12 mouse cellular contexts compared by ENCODE assay signal in genomic region chr2:73270071-73270592, GRCm38 (mm10). TPM values are rescaled to one million over a fixed set of nuclear protein-coding genes. Genes with fewer than 3 reads are reported as not detected.
DNase-seq lines count a peak whose midpoint lies in the region; ATAC-seq and TF ChIP-seq lines count a peak whose summit lies in the region.
"Had no signal": no experiment of that assay in that cellular context is flagged by ENCODE, and none has a peak within 500 bp of the region (broad histone marks: within the 10 kb centered on the region; RNA-seq: fewer than 3 reads in every experiment).

No protein-coding gene starts in this region.

- no peak overlapping the region for H3K27ac ChIP-seq in lung, embryonic 14.5 days (ENCODE audit: low read depth)
- no peak overlapping the region for H3K27ac ChIP-seq in embryonic facial prominence, embryonic 10.5 days (replicated peaks)
- peak overlapping the region; percentile 85 for H3K27ac ChIP-seq in forebrain, embryonic 15.5 days (replicated peaks)
- no peak overlapping the region for H3K27ac ChIP-seq in midbrain, embryonic 15.5 days

- no peaks in the 10 kb centered on the region for H3K36me3 ChIP-seq in lung, embryonic 14.5 days (ENCODE audit: insufficient read depth)
- no peaks in the 10 kb centered on the region for H3K36me3 ChIP-seq in embryonic facial prominence, embryonic 10.5 days (replicated peaks)
- no peaks in the 10 kb centered on the region for H3K36me3 ChIP-seq in forebrain, embryonic 15.5 days
- no peaks in the 10 kb centered on the region for H3K36me3 ChIP-seq in midbrain, embryonic 15.5 days (replicated peaks)

- peak; percentile 17 for DNase-seq in lung, embryonic 14.5 days
- DNase-seq in lung, postnatal 4 days = no peak
- no peak for DNase-seq in embryonic facial prominence, embryonic 10.5 days (ENCODE audit: low spot score)
- no peak for DNase-seq in thymus, postnatal 25 days
- no peak for DNase-seq in gastrocnemius, postnatal 25 days
- no peak for DNase-seq in left cerebral cortex, postnatal 14 days (ENCODE audit: low spot score in 2 of 2)

- no peaks in the 10 kb centered on the region for H3K9me3 ChIP-seq in lung, embryonic 14.5 days (ENCODE audit: low read depth, low read length)
- no peaks in the 10 kb centered on the region for H3K9me3 ChIP-seq in embryonic facial prominence, embryonic 10.5 days
- no peaks in the 10 kb centered on the region for H3K9me3 ChIP-seq in forebrain, embryonic 15.5 days
- no peaks in the 10 kb centered on the region for H3K9me3 ChIP-seq in midbrain, embryonic 15.5 days

- intact Hi-C loops in left cerebral cortex, postnatal 14 days (cut with DNase I) = loop anchor here (5.0 to 10.0 kb wide), 3 partner anchors 545 to 1738 kb away; partner anchors contain the start of genes Hoxd11 and Hoxd12

- ATAC-seq in lung, embryonic 14.5 days (ENCODE audit: insufficient read depth) = no peak
- ATAC-seq in forebrain, embryonic 15.5 days (replicated peaks) = no peak
- ATAC-seq in midbrain, embryonic 15.5 days (replicated peaks) = no peak
- ATAC-seq: lung, postnatal 0 days had no signal

- H3K27me3 ChIP-seq in lung, embryonic 14.5 days (ENCODE audit: insufficient read depth, low read length) = peaks cover 93% of the 10 kb centered on the region
- peaks cover 100% of the 10 kb centered on the region for H3K27me3 ChIP-seq in embryonic facial prominence, embryonic 10.5 days (replicated peaks; ENCODE audit: low read depth, poor library complexity, severe bottlenecking)
- H3K27me3 ChIP-seq in forebrain, embryonic 15.5 days = peaks cover 40% of the 10 kb centered on the region
- H3K27me3 ChIP-seq in midbrain, embryonic 15.5 days (replicated peaks) = peaks cover 61% of the 10 kb centered on the region

- no peak overlapping the region for H3K4me3 ChIP-seq in lung, embryonic 14.5 days (ENCODE audit: low read depth, low read length)
- peak overlapping the region; percentile 57; the same call in 1 of the 2 replicates for H3K4me3 ChIP-seq in embryonic facial prominence, embryonic 10.5 days
- peak overlapping the region; percentile 51 for H3K4me3 ChIP-seq in forebrain, embryonic 15.5 days
- 0 out of 2 replicates have a peak overlapping the region, but pooled peaks have one; percentile 39 for H3K4me3 ChIP-seq in midbrain, embryonic 15.5 days

- H3K4me1 ChIP-seq in lung, embryonic 14.5 days (ENCODE audit: insufficient read depth) = 0 out of 2 replicates have a peak, but pooled peaks cover 4% of the 10 kb centered on the region
- H3K4me1 ChIP-seq in embryonic facial prominence, embryonic 10.5 days = peaks cover 69% of the 10 kb centered on the region
- H3K4me1 ChIP-seq in forebrain, embryonic 15.5 days = peaks cover 54% of the 10 kb centered on the region
- peaks cover 39% of the 10 kb centered on the region for H3K4me1 ChIP-seq in midbrain, embryonic 15.5 days

- H3K9ac ChIP-seq in lung, embryonic 14.5 days = no peak overlapping the region
- no peak overlapping the region for H3K9ac ChIP-seq in forebrain, embryonic 15.5 days (replicated peaks)
- no peak overlapping the region for H3K9ac ChIP-seq in midbrain, embryonic 15.5 days

- no peak for TF ChIP-seq CTCF in lung, embryonic 14.5 days (IDR thresholded peaks at IDR 0.05; ENCODE audit: low read depth)

- H3K4me2 ChIP-seq in lung, embryonic 14.5 days = no peak overlapping the region
- peak overlapping the region; percentile 46 for H3K4me2 ChIP-seq in forebrain, embryonic 15.5 days (replicated peaks)
- peak overlapping the region; percentile 55; the same call in 1 of the 2 replicates for H3K4me2 ChIP-seq in midbrain, embryonic 15.5 days

- WGBS in lung, embryonic 14.5 days = 3% methylated on average over 14 of the region's 14 CpGs
- 1% methylated on average over 14 of the region's 14 CpGs for WGBS in embryonic facial prominence, embryonic 10.5 days
- 3% methylated on average over 14 of the region's 14 CpGs for WGBS in forebrain, embryonic 15.5 days
- WGBS in midbrain, embryonic 15.5 days = 3% methylated on average over 14 of the region's 14 CpGs

RNA-seq across cellular contexts. Expression of gene Sp9, which starts 1.6 kb away (rescaled TPM):
- polyA plus RNA-seq in lung, embryonic 14.5 days (2014; fragmentation: Nextera tagmentation; extraction: Ambion mirVana) = not detected in 2 replicates
- polyA plus RNA-seq in embryonic facial prominence, embryonic 10.5 days (2016; fragmentation: Nextera tagmentation; extraction: Ambion mirVana) = 0.39 and 0.67 TPM in 2 replicates
- 12.4 and 13.5 TPM in 2 replicates for polyA plus RNA-seq in forebrain, embryonic 15.5 days (2015; fragmentation: Nextera tagmentation; extraction: Ambion mirVana)
- 3.5 and 5.3 TPM in 2 replicates for polyA plus RNA-seq in midbrain, embryonic 15.5 days (2015; fragmentation: Nextera tagmentation; extraction: Ambion mirVana)
- total RNA-seq in gastrocnemius, postnatal 25 days (2021) = not detected
- 1 to 10 TPM; 3.4 to 3.8 TPM for total RNA-seq in left cerebral cortex, postnatal 14 days (2021)
- total RNA-seq: adrenal gland, adult 18-20 months; neutrophil, adult 5-6 weeks had no signal
- polyA plus RNA-seq: heart, postnatal 0 days; lung, postnatal 0 days had no signal

RNA-seq across cellular contexts. Expression of gene Scrn3, which starts 42.3 kb away (rescaled TPM):
- polyA plus RNA-seq in lung, embryonic 14.5 days (2014; fragmentation: Nextera tagmentation; extraction: Ambion mirVana) = 15.0 and 15.9 TPM in 2 replicates
- polyA plus RNA-seq in embryonic facial prominence, embryonic 10.5 days (2016; fragmentation: Nextera tagmentation; extraction: Ambion mirVana) = 14.7 and 15.3 TPM in 2 replicates
- 8.5 and 9.3 TPM in 2 replicates for polyA plus RNA-seq in forebrain, embryonic 15.5 days (2015; fragmentation: Nextera tagmentation; extraction: Ambion mirVana)
- polyA plus RNA-seq in midbrain, embryonic 15.5 days (2015; fragmentation: Nextera tagmentation; extraction: Ambion mirVana) = 6.9 and 7.7 TPM in 2 replicates
- total RNA-seq in gastrocnemius, postnatal 25 days (2021) = 10 to 100 TPM; 30.4 to 33.6 TPM
- total RNA-seq in left cerebral cortex, postnatal 14 days (2021) = 10 to 100 TPM; 13.6 to 14.4 TPM

RNA-seq across cellular contexts. Expression of gene Cir1, which starts 42.4 kb away (rescaled TPM):
- 20.9 and 23.8 TPM in 2 replicates for polyA plus RNA-seq in lung, embryonic 14.5 days (2014; fragmentation: Nextera tagmentation; extraction: Ambion mirVana)
- 16.8 and 18.0 TPM in 2 replicates for polyA plus RNA-seq in embryonic facial prominence, embryonic 10.5 days (2016; fragmentation: Nextera tagmentation; extraction: Ambion mirVana)
- 28.5 and 30.5 TPM in 2 replicates for polyA plus RNA-seq in forebrain, embryonic 15.5 days (2015; fragmentation: Nextera tagmentation; extraction: Ambion mirVana)
- 26.2 and 27.4 TPM in 2 replicates for polyA plus RNA-seq in midbrain, embryonic 15.5 days (2015; fragmentation: Nextera tagmentation; extraction: Ambion mirVana)
- total RNA-seq in gastrocnemius, postnatal 25 days (2021) = 10 to 100 TPM in 1 of 2 experiments, 1 to 10 TPM in 1; 9.9 to 10.0 TPM
- 10 to 100 TPM; 23.0 to 23.6 TPM for total RNA-seq in left cerebral cortex, postnatal 14 days (2021)

RNA-seq across cellular contexts. Expression of gene Ola1, which starts 51.4 kb away (rescaled TPM):
- polyA plus RNA-seq in lung, embryonic 14.5 days (2014; fragmentation: Nextera tagmentation; extraction: Ambion mirVana) = 79.2 and 80.9 TPM in 2 replicates
- polyA plus RNA-seq in embryonic facial prominence, embryonic 10.5 days (2016; fragmentation: Nextera tagmentation; extraction: Ambion mirVana) = 100 and 101 TPM in 2 replicates
- polyA plus RNA-seq in forebrain, embryonic 15.5 days (2015; fragmentation: Nextera tagmentation; extraction: Ambion mirVana) = 97.2 and 99.5 TPM in 2 replicates
- polyA plus RNA-seq in midbrain, embryonic 15.5 days (2015; fragmentation: Nextera tagmentation; extraction: Ambion mirVana) = 84.1 and 91.3 TPM in 2 replicates
- total RNA-seq in gastrocnemius, postnatal 25 days (2021) = 10 to 100 TPM; 66.1 to 68.9 TPM
- 100 to 1,000 TPM; 113 to 120 TPM for total RNA-seq in left cerebral cortex, postnatal 14 days (2021)
